ENCODE assay signal across 8 mouse cellular contexts in the genomic region with DNA sequence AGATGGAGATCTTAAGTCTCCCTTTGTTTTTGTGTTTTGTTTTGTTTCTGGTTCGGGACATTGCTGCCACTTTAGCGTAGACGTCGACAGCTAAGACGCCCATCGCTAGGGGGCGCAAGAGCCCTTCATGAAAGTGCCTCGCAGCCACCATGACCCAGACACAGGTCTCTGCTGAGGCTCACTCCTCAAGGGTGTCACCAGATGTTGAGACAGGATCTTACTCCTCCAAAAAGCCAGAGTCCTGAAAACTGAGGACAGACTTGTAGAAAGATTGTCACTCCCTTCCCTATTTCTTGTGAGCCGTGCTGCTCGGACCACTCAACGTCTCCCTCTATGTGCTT.
DNase-seq lines count a peak whose midpoint lies in the region; TF ChIP-seq lines count a peak whose summit lies in the region.

No protein-coding gene starts in this region.

- peak; percentile 93 for DNase-seq in MN1 (ENCODE audit: low spot score)
- DNase-seq in cerebellum, adult 18-20 months = peak; percentile 42 to 72
- peak; percentile 90 for DNase-seq in forelimb bud, embryonic 11.5 days (ENCODE audit: low read depth, low spot score)
- DNase-seq in heart, postnatal 4 days = peak; percentile 92
- DNase-seq in layer of hippocampus, adult 2 months (ENCODE audit: low spot score in 2 of 2) = peak; percentile 82 to 86
- DNase-seq in lung, adult 2 months = peak; percentile 53
- peak; percentile 86 for DNase-seq in ovary, postnatal 14 days (ENCODE audit: low spot score)
- DNase-seq in urinary bladder, adult 2 months (ENCODE audit: low spot score) = peak; percentile 80

- peak; percentile 95 for TF ChIP-seq CTCF in layer of hippocampus, adult 2 months (conservative IDR thresholded peaks at IDR 0.05)
- peak; percentile 80 for TF ChIP-seq CTCF in lung, adult 2 months (IDR thresholded peaks at IDR 0.05; ENCODE audit: insufficient read depth, low read length)

- TF ChIP-seq POLR2A in lung, adult 2 months (IDR thresholded peaks at IDR 0.05; ENCODE audit: borderline replicate concordance, extremely low read depth, low read depth, low read length) = no peak

- H3K27ac ChIP-seq in layer of hippocampus, adult 2 months = no peak overlapping the region

- no peaks in the 10 kb centered on the region for H3K4me1 ChIP-seq in lung, adult 2 months (ENCODE audit: control insufficient read depth, insufficient read depth, low read length)

- H3K4me3 ChIP-seq in layer of hippocampus, adult 2 months = peak overlapping the region; percentile 53
- H3K4me3 ChIP-seq in lung, adult 2 months (replicated peaks; ENCODE audit: extremely low read depth, low read depth, low read length) = no peak overlapping the region

- 12% methylated on average over 11 of the region's 11 CpGs for WGBS in lung, adult 2 months
